ENCODE assay signal across 9 mouse cellular contexts in the genomic region with DNA sequence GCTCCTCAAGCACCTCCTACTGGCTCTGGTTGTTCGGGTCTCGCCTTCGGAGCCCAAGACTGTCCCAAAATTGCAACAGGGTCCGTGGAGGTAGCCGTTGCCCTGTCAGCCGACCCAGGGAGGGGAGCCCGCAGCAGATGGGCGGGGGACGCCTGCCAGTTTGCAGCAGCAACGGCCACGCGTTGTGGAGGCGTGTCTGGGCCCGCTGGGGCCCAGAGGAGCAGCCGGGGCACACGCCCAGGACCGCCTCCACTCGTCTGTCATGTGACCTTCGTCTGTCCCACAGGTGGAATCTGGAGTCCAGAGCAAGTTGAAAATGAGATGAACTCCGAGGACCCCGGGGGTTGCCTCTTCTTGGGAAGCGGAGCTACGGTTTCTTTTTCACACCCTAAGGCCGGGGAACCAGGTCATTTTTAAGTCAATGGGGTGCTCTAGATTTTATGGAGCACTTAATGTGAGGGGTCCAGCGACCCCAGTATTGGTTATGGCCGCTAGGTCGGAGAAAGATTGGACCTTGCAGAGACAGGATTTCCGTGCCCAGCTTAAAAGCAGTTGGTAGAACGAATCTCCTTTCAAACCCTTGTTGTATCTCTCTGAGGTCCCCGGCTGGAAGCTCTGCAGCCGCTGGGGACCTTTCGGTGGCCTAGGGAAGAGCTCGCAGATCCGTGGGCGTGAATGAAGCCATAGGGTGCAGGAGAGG. TPM values are rescaled to one million over a fixed set of nuclear protein-coding genes. Genes with fewer than 3 reads are reported as not detected.
DNase-seq lines count a peak whose midpoint lies in the region; ATAC-seq and TF ChIP-seq lines count a peak whose summit lies in the region.
"Had no signal": no experiment of that assay in that cellular context is flagged by ENCODE, and none has a peak within 500 bp of the region (broad histone marks: within the 10 kb centered on the region; RNA-seq: fewer than 3 reads in every experiment).

A gene (plus strand): TSS at position 283 of the 700 bp plus-strand sequence.

- WGBS in intestine, postnatal 0 days: 3% methylated on average over 35 of the region's 35 CpGs
- WGBS in midbrain, embryonic 11.5 days: 4% methylated on average over 35 of the region's 35 CpGs

- H3K36me3 ChIP-seq in intestine, postnatal 0 days (ENCODE audit: control insufficient read depth, insufficient read depth): no peaks in the 10 kb centered on the region
- H3K36me3 ChIP-seq in midbrain, embryonic 11.5 days (ENCODE audit: control insufficient read depth, insufficient read depth, low read length): no peaks in the 10 kb centered on the region

- intact Hi-C loops in heart, postnatal 25 days (cut with DNase I): loop anchor here (5.0 kb wide), 1 partner anchor 279 kb away; no protein-coding TSS in a partner anchor

- H3K4me1 ChIP-seq in brown adipose tissue, adult 24 weeks (ENCODE audit: control insufficient read depth, insufficient read depth, insufficient read length, low read length): peaks cover 3% of the 10 kb centered on the region; the same call in 1 of the 2 replicates
- peaks cover 12% of the 10 kb centered on the region for H3K4me1 ChIP-seq in intestine, postnatal 0 days (replicated peaks; ENCODE audit: control insufficient read depth, insufficient read depth, low read length)
- peaks cover 11% of the 10 kb centered on the region for H3K4me1 ChIP-seq in midbrain, embryonic 11.5 days (ENCODE audit: control insufficient read depth, insufficient read depth, low read length)

- no peak within 1 kb of the TSS for H3K27ac ChIP-seq in brown adipose tissue, adult 24 weeks (replicated peaks; ENCODE audit: low read depth, low read length)
- H3K27ac ChIP-seq in intestine, postnatal 0 days (ENCODE audit: low read depth, low read length): peak within 1 kb of the TSS; percentile 75
- no peak within 1 kb of the TSS for H3K27ac ChIP-seq in midbrain, embryonic 11.5 days (ENCODE audit: low read depth, low read length)

- H3K27me3 ChIP-seq in intestine, postnatal 0 days (replicated peaks; ENCODE audit: control insufficient read depth, insufficient read depth, low read length): peaks cover 24% of the 10 kb centered on the region
- H3K27me3 ChIP-seq in midbrain, embryonic 11.5 days (ENCODE audit: control insufficient read depth, insufficient read depth, low read length): peaks cover 52% of the 10 kb centered on the region

- H3K9me3 ChIP-seq in intestine, postnatal 0 days (ENCODE audit: control insufficient read depth): no peaks in the 10 kb centered on the region
- no peaks in the 10 kb centered on the region for H3K9me3 ChIP-seq in midbrain, embryonic 11.5 days (ENCODE audit: control insufficient read depth, low read length)

- ATAC-seq in intestine, postnatal 0 days: no peak
- ATAC-seq in midbrain, embryonic 11.5 days (ENCODE audit: low FRiP score): no peak

- peak within 1 kb of the TSS; percentile 17; the same call in 1 of the 2 replicates for H3K9ac ChIP-seq in intestine, postnatal 0 days (ENCODE audit: low read depth, low read length)
- H3K9ac ChIP-seq in midbrain, embryonic 11.5 days (ENCODE audit: low read length): no peak within 1 kb of the TSS

- peak within 1 kb of the TSS; percentile 27 for H3K4me3 ChIP-seq in brown adipose tissue, adult 24 weeks (ENCODE audit: insufficient read depth, low read depth, low read length)
- peak within 1 kb of the TSS; percentile 37 for H3K4me3 ChIP-seq in intestine, postnatal 0 days (ENCODE audit: low read depth, low read length)
- H3K4me3 ChIP-seq in midbrain, embryonic 11.5 days (ENCODE audit: low read depth, low read length): peak within 1 kb of the TSS; percentile 4; the same call in 1 of the 2 replicates

- no peak; the same call in 1 of the 2 replicates for TF ChIP-seq CTCF in intestine, postnatal 0 days (IDR thresholded peaks at IDR 0.05; ENCODE audit: low read depth)

- DNase-seq in heart, adult 11 months: peak; percentile 93
- no peak for DNase-seq in heart, postnatal 25 days (ENCODE audit: low spot score)
- DNase-seq in midbrain, embryonic 11.5 days (ENCODE audit: low spot score, missing footprints): peak; percentile 93
- DNase-seq in frontal cortex, postnatal 36 days (ENCODE audit: low spot score in 2 of 2): no peak
- no peak for DNase-seq in cerebellum, postnatal 25 days
- DNase-seq in thymus, postnatal 10 days (ENCODE audit: low spot score in 2 of 2): no peak

- H3K4me2 ChIP-seq in intestine, postnatal 0 days (replicated peaks; ENCODE audit: low read depth): peak within 1 kb of the TSS; percentile 71
- peak within 1 kb of the TSS; percentile 15; the same call in 1 of the 2 replicates for H3K4me2 ChIP-seq in midbrain, embryonic 11.5 days

RNA-seq across cellular contexts. Expression of the gene that starts here (rescaled TPM):
- total RNA-seq in heart, postnatal 25 days (2021): not detected
- polyA plus RNA-seq in brown adipose tissue, adult 24 weeks (2012; ENCODE audit: insufficient read depth, insufficient read length, missing spikeins): not detected in 2 replicates
- 8.6 and 11.2 TPM in 2 replicates for polyA plus RNA-seq in intestine, postnatal 0 days (2015; fragmentation: Nextera tagmentation; extraction: Ambion mirVana)
- polyA plus RNA-seq in midbrain, embryonic 11.5 days (2014; fragmentation: Nextera tagmentation; extraction: Ambion mirVana): 1.0 and 1.4 TPM in 2 replicates
- polyA plus RNA-seq: limb, embryonic 11.5 days had no signal

Comparison
In these comparisons a context has a peak if more than half of its experiments do, and no peak if none do; other contexts are left out.
1. DNase-seq: peak in heart, adult 11 months (single experiment) and midbrain, embryonic 11.5 days (single experiment); none in heart, postnatal 25 days (single experiment), frontal cortex, postnatal 36 days (0 of 2), cerebellum, postnatal 25 days (0 of 2) and thymus, postnatal 10 days (0 of 2).
2. Peak in every context shown above with its lines, with median percentiles within 50 percentile points of each other: H3K4me3 ChIP-seq.